Mouse (Mus musculus): ENCODE measurements around the gene Galnt13.

DNA sequence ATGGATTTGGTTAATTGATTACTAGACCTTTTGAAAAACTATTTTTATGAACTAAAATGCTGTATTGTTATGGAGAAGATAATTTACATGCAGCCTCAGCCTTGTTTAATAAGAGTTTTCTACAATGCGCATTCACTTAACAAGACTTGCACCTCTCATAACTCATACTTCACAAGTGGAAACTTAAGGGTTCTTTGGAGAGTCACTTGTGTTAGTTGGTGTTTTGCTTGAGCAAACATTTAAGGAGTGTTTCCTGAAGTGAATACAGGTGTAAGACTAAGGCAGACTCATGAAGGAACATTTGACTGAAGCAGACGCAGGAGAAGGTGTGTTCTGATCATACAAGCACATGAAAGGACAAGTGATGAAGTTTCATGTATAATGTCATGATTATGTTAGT, 649.5 kb downstream of the Galnt13 start:
- TF ChIP-seq POLR2A (IDR thresholded peaks at IDR 0.05; ENCODE audit: borderline replicate concordance, control insufficient read depth, low read depth, low read length) (no peak), CTCF (IDR thresholded peaks at IDR 0.05; ENCODE audit: control insufficient read depth, insufficient read depth, low read length) (no peak)
